Mouse (Mus musculus): ENCODE data around the gene Ptprg. TPM values are rescaled to one million over a fixed set of nuclear protein-coding genes. Genes with fewer than 3 reads are reported as not detected.

Ptprg gene
- polyA plus RNA-seq, 1 experiment from 2014 or later: 1.5 TPM

DNA sequence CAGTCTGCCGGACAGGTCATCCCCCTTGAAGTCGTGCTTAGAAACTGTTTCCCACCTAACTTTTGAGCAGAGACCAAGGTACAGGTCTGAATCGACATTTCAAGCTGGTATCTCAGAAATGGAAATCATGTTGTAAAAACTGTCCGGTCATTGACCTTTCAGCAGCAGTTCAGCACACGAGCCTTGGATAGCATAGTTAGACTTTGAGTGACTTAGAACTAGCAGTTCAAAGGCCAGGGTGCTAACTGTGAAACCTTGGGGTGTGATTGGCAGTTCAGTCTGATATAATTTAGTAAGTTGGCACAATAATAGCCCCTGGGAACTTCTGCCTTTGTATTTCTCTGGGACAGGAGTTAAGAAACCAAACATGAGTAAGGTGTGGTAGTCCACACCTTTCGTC is 312.5 kb downstream of the Ptprg start:
- WGBS (ENCODE audit: insufficient replicate concordance): 47% methylated on average over 6 of the region's 6 CpGs

DNA sequence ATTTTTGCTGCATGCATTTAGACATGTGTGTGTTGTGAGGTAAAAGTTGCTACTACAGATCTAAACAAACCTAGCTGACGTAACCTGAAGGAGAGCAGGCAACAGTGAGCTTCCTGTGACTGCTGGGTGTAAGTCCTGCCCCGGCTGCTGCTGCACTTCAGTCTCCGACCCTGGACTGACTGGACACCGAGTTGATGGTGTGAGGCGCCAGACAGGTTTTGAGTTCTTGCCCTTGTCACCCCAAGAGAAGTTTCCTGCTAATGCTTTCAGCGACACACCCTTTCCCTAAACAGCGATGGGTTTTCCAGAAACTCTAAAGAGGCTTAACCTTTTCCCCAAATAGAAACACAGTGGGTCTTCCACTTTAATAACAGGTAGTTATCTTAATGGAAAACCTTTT is 313.1 kb downstream of the Ptprg start:
- H3K4me2 ChIP-seq (ENCODE audit: low read depth, low read length): no peak overlapping the region
- 66% methylated on average over 7 of the region's 7 CpGs for WGBS (ENCODE audit: insufficient replicate concordance)
- H3K9me3 ChIP-seq (replicated peaks; ENCODE audit: control insufficient read depth, low read length): no peaks in the 10 kb centered on the region
- no peaks in the 10 kb centered on the region for H3K4me1 ChIP-seq (ENCODE audit: control insufficient read depth, low read depth, low read length)
- no peak overlapping the region for H3K27ac ChIP-seq (ENCODE audit: low read length)
- no peak overlapping the region for H3K4me3 ChIP-seq (ENCODE audit: low read depth, low read length)
- no peaks in the 10 kb centered on the region for H3K36me3 ChIP-seq (ENCODE audit: control insufficient read depth, insufficient read depth)
- no peak for ATAC-seq (ENCODE audit: low read depth)
- no peaks in the 10 kb centered on the region for H3K27me3 ChIP-seq (ENCODE audit: control insufficient read depth, insufficient read depth, low read depth, low read length)
- H3K9ac ChIP-seq (ENCODE audit: low read depth, low read length): no peak overlapping the region

More for the DNA sequence above, 312.5 kb downstream of the Ptprg start:
- ATAC-seq (ENCODE audit: low read depth): no peak
- no peak overlapping the region for H3K4me2 ChIP-seq (ENCODE audit: low read depth, low read length)
- no peak overlapping the region for H3K9ac ChIP-seq (ENCODE audit: low read depth, low read length)
- H3K4me1 ChIP-seq (ENCODE audit: control insufficient read depth, low read depth, low read length): no peaks in the 10 kb centered on the region
- no peak overlapping the region for H3K4me3 ChIP-seq (ENCODE audit: low read depth, low read length)
- no peaks in the 10 kb centered on the region for H3K36me3 ChIP-seq (ENCODE audit: control insufficient read depth, insufficient read depth)
- no peaks in the 10 kb centered on the region for H3K27me3 ChIP-seq (ENCODE audit: control insufficient read depth, insufficient read depth, low read depth, low read length)
- H3K9me3 ChIP-seq (replicated peaks; ENCODE audit: control insufficient read depth, low read length): no peaks in the 10 kb centered on the region
- no peak overlapping the region for H3K27ac ChIP-seq (ENCODE audit: low read length)

DNA sequence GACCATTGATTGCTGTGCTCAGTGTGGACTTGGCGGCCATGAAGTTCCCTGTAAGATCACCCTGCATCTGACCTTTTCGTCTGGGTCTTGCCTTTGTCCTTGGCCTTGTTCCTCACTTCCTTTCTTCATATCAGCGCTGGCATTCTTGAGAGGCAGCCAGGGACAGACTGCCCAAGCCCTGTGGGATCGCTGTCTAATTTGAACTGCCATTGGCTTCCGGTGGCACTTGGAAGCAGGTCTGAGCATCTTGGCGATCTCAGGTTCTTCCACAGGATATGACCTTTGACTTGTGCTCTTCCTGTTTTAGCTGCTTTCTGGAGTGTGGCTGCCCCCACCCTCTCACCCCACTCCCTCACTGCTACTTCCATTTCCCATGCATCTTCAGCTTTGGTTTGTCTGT is 315.3 kb downstream of the Ptprg start:
- no peak overlapping the region for H3K4me3 ChIP-seq (ENCODE audit: low read depth, low read length)

DNA sequence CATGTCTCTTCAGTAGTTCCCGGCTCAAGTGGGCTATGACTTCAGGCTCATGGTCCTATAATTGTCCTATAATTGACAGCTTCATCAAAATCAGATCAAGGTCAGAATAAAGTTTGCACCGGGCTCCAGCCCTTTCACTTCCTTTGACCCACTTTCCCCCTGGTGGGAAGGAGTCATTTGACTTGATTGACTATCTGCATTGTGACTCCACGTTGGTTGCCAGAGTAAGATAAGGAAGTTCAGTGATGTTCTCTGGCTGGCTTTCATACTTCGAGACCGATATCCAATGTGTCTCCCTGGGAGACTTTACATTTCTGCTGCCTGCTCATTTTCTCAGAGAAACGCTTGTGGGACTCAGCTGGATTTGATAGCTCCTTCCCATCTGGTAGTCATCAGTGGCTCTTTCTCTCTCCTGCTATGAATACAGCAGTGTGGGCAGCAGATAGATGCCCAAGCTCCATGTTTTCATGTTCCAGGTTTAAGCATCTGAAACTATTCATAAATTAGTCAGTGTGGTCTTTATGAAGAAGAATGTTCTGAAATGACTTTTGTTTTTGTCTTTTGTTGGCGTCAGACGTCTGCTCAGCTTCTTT is 318.5 kb downstream of the Ptprg start:
- ATAC-seq (ENCODE audit: low read depth): no peak
- H3K9me3 ChIP-seq (replicated peaks; ENCODE audit: control insufficient read depth, low read length): no peaks in the 10 kb centered on the region
- H3K27me3 ChIP-seq (ENCODE audit: control insufficient read depth, insufficient read depth, low read depth, low read length): no peaks in the 10 kb centered on the region

More for the DNA sequence above, 315.3 kb downstream of the Ptprg start:
- Histone ChIP-seq H3K9me3 (replicated peaks; ENCODE audit: control insufficient read depth, low read length) (no peaks in the 10 kb centered on the region), H3K4me2 (ENCODE audit: low read depth, low read length) (no peak overlapping the region), H3K27ac (ENCODE audit: low read length) (no peak overlapping the region), H3K9ac (ENCODE audit: low read depth, low read length) (no peak overlapping the region), H3K4me1 (ENCODE audit: control insufficient read depth, low read depth, low read length) (no peaks in the 10 kb centered on the region), H3K36me3 (ENCODE audit: control insufficient read depth, insufficient read depth) (no peaks in the 10 kb centered on the region), H3K27me3 (ENCODE audit: control insufficient read depth, insufficient read depth, low read depth, low read length) (no peaks in the 10 kb centered on the region)
- ATAC-seq (ENCODE audit: low read depth): no peak
- 22% methylated on average over 6 of the region's 6 CpGs for WGBS (ENCODE audit: insufficient replicate concordance)

DNA sequence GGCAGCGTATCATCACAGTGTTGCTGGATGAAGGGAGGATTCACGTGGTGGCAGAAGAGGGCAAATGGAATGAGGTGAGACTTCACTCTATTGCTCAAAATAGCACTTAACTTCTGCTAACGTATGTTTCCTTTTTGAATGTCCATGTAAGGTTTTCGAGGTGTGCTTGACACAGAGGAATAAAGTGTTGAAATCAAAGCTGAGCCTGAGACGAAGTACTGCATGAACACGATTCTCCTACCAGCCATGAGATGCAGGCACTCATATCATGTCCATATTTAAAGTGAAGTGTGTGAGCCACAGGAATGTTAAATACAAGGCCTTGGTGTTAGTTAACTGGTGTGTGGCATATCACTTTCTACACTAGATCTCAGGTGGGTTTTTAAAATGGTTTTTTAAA is 320.9 kb downstream of the Ptprg start:
- no peaks in the 10 kb centered on the region for H3K4me1 ChIP-seq (ENCODE audit: control insufficient read depth, low read depth, low read length)
- H3K4me2 ChIP-seq (ENCODE audit: low read depth, low read length): no peak overlapping the region
- no peak overlapping the region for H3K27ac ChIP-seq (ENCODE audit: low read length)
- H3K4me3 ChIP-seq (ENCODE audit: low read depth, low read length): no peak overlapping the region
- H3K36me3 ChIP-seq (ENCODE audit: control insufficient read depth, insufficient read depth): no peaks in the 10 kb centered on the region
- H3K9ac ChIP-seq (ENCODE audit: low read depth, low read length): no peak overlapping the region
- 64% methylated on average over 6 of the region's 6 CpGs for WGBS (ENCODE audit: insufficient replicate concordance)
- H3K9me3 ChIP-seq (replicated peaks; ENCODE audit: control insufficient read depth, low read length): no peaks in the 10 kb centered on the region
- no peak for ATAC-seq (ENCODE audit: low read depth)
- no peaks in the 10 kb centered on the region for H3K27me3 ChIP-seq (ENCODE audit: control insufficient read depth, insufficient read depth, low read depth, low read length)

More for the DNA sequence above, 318.5 kb downstream of the Ptprg start:
- no peak overlapping the region for H3K4me2 ChIP-seq (ENCODE audit: low read depth, low read length)
- no peaks in the 10 kb centered on the region for H3K36me3 ChIP-seq (ENCODE audit: control insufficient read depth, insufficient read depth)
- no peak overlapping the region for H3K27ac ChIP-seq (ENCODE audit: low read length)
- H3K9ac ChIP-seq (ENCODE audit: low read depth, low read length): no peak overlapping the region
- WGBS (ENCODE audit: insufficient replicate concordance): 52% methylated on average over 8 of the region's 8 CpGs
- no peak overlapping the region for H3K4me3 ChIP-seq (ENCODE audit: low read depth, low read length)
- no peaks in the 10 kb centered on the region for H3K4me1 ChIP-seq (ENCODE audit: control insufficient read depth, low read depth, low read length)

DNA sequence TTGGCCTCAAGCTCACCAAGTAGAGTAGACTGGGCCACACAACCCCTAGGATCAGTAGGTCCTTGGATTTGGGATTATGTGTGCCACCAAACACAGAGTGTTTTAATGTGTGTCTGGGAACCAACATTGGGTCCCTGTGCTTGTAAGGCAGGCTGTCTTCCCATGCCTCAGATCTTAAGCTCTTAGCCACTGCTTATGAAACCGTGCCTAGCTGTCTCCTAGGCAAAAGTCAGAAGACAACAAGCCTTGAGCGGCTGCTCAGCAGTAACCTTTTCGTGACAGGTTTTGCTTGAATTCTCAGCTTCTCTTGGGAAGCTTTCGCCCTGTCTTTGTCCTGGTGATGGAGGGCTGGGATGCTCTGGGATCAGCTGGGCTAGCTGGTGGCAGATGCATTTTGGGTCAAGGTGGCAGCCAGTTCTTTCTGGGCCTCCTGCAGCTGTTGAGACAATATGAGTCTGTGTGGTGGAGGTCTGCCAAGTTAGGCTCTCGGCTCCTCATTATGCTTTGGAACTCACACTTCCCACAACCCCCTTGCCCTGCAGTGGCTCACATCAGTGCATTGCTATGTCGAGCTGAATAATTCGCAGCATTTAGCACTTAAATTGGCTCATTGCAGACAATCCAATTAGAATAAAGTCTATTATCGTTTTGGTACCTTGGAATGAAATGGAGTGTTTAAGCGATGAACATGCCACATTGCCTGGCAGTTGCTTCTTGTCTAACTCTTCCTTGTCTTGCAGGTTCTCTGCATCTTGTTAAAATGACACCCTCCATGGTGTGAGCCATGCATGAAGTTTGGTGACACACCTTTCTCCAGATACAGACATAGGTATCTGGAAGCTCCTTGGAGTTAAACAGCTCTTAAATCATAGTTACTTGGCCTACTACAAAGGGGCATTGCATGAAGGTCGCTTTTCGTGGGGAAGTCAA is 321.9 kb downstream of the Ptprg start:
- no peaks in the 10 kb centered on the region for H3K9me3 ChIP-seq (replicated peaks; ENCODE audit: control insufficient read depth, low read length)
- H3K36me3 ChIP-seq (ENCODE audit: control insufficient read depth, insufficient read depth): no peaks in the 10 kb centered on the region
- no peak overlapping the region for H3K27ac ChIP-seq (ENCODE audit: low read length)
- no peak for ATAC-seq (ENCODE audit: low read depth)
- no peaks in the 10 kb centered on the region for H3K27me3 ChIP-seq (ENCODE audit: control insufficient read depth, insufficient read depth, low read depth, low read length)
- no peak overlapping the region for H3K9ac ChIP-seq (ENCODE audit: low read depth, low read length)
- no peak overlapping the region for H3K4me3 ChIP-seq (ENCODE audit: low read depth, low read length)
- H3K4me1 ChIP-seq (ENCODE audit: control insufficient read depth, low read depth, low read length): no peaks in the 10 kb centered on the region
- H3K4me2 ChIP-seq (ENCODE audit: low read depth, low read length): no peak overlapping the region
- 64% methylated on average over 11 of the region's 11 CpGs for WGBS (ENCODE audit: insufficient replicate concordance)

DNA sequence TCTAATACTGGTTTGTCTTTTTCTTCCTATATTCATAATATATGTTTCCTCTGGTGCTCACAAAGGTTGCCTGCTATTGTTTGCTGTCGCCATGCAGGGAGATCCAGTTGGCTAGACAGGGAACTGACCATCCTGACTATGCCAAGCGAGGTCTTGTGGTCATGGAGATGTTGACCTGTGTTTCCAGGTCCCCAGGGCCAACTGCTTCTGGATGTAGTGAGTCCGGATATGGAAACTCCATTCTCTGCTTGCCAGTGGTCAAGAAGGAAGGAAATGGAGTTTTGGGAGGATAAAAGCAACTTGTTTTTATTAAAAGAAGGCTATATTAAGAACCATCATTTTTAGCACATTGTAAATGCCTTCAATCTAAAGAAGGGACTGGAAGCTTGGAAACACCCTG is 327.8 kb downstream of the Ptprg start:
- H3K36me3 ChIP-seq (ENCODE audit: control insufficient read depth, insufficient read depth): no peaks in the 10 kb centered on the region
- no peak overlapping the region for H3K4me2 ChIP-seq (ENCODE audit: low read depth, low read length)
- H3K4me3 ChIP-seq (ENCODE audit: low read depth, low read length): no peak overlapping the region
- H3K27me3 ChIP-seq (ENCODE audit: control insufficient read depth, insufficient read depth, low read depth, low read length): no peaks in the 10 kb centered on the region
- H3K27ac ChIP-seq (ENCODE audit: low read length): no peak overlapping the region
- no peaks in the 10 kb centered on the region for H3K9me3 ChIP-seq (replicated peaks; ENCODE audit: control insufficient read depth, low read length)
- no peak overlapping the region for H3K9ac ChIP-seq (ENCODE audit: low read depth, low read length)
- H3K4me1 ChIP-seq (ENCODE audit: control insufficient read depth, low read depth, low read length): no peaks in the 10 kb centered on the region
- 37% methylated on average over 3 of the region's 3 CpGs for WGBS (ENCODE audit: insufficient replicate concordance)
- no peak for ATAC-seq (ENCODE audit: low read depth)

DNA sequence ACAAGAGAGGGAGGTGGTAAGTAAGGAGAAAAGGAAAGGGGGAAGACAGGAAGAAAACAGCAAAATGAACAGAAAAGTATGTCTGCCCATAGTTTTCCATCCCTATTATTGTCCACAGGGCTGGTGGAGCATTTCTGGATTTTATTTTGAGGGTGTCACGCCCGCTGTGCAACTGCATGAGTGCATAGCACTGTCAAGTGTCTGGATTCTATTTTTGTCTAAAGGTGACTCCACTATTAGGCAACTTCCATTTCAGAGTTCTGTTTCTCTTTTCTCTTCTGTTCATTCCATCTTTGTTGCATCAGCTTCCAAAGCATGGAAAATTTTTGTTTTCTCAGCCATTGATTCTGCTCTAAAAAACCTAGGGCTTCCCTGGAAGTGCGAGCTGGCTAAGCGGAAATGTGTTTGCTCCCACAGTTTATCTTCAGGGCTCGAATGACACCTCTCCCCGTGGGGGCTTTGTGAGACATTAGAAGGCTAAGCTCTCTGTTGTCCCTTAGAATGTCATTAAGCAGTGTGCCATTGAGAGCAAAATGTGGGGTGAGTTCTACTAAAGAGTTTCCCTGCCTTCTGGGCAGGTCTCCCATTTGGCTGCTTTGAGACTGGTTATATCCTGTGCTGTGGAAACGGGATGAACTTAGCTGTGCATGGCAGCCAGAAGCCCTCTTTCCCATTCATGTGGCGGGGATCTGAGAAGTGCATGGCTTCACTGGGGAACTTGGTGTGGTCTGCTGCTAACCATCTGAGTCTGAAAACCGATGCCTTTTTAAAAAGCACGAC is 330.0 kb downstream of the Ptprg start:
- Histone ChIP-seq H3K27me3 (ENCODE audit: control insufficient read depth, insufficient read depth, low read depth, low read length) (no peaks in the 10 kb centered on the region), H3K9ac (ENCODE audit: low read depth, low read length) (no peak overlapping the region), H3K4me1 (ENCODE audit: control insufficient read depth, low read depth, low read length) (no peaks in the 10 kb centered on the region), H3K4me3 (ENCODE audit: low read depth, low read length) (no peak overlapping the region), H3K9me3 (replicated peaks; ENCODE audit: control insufficient read depth, low read length) (no peaks in the 10 kb centered on the region), H3K27ac (ENCODE audit: low read length) (no peak overlapping the region), H3K36me3 (ENCODE audit: control insufficient read depth, insufficient read depth) (no peaks in the 10 kb centered on the region), H3K4me2 (ENCODE audit: low read depth, low read length) (no peak overlapping the region)
- 28% methylated on average over 10 of the region's 10 CpGs for WGBS (ENCODE audit: insufficient replicate concordance)
- ATAC-seq (ENCODE audit: low read depth): no peak
